Mouse (Mus musculus): ENCODE measurements around the gene Aph1a. TPM values are rescaled to one million over a fixed set of nuclear protein-coding genes. Genes with fewer than 3 reads are reported as not detected.

Gene Aph1a
- total RNA-seq, 1 experiment = 70.9 TPM

GRCm38 (mm10) chr3:95866071-95866470, 27.7 kb upstream of the Aph1a start:
- Histone ChIP-seq H3K9ac (ENCODE audit: insufficient read depth, low read depth, low read length, poor library complexity, severe bottlenecking) (no peak overlapping the region), H3K9me3 (ENCODE audit: control insufficient read depth, insufficient read depth, low read depth, low read length) (no peaks in the 10 kb centered on the region), H3K27ac (ENCODE audit: insufficient read depth, low read depth, low read length, poor library complexity, severe bottlenecking) (no peak overlapping the region), H3K36me3 (ENCODE audit: control insufficient read depth, insufficient read depth, low read length, poor library complexity, severe bottlenecking) (peaks cover 10% of the 10 kb centered on the region; the same call in 1 of the 2 replicates), H3K4me1 (ENCODE audit: control insufficient read depth in 2 of 2, insufficient read depth in 2 of 2, low read length in 2 of 2, poor library complexity in 1 of 2) (peaks cover 3 to 15% of the 10 kb centered on the region in 2 experiments; a peak in 2 of 4 replicates), H3K4me3 (ENCODE audit: insufficient read depth in 1 of 2, low read depth in 1 of 2, low read length in 2 of 2, poor library complexity in 1 of 2, severe bottlenecking in 1 of 2) (no peak overlapping the region)
- TF ChIP-seq HCFC1 (IDR thresholded peaks at IDR 0.05; ENCODE audit: borderline replicate concordance, insufficient read depth, low read length) = no peak
- no peak for TF ChIP-seq ZNF384 (IDR thresholded peaks at IDR 0.05; ENCODE audit: low read depth, low read length)
- no peak for TF ChIP-seq CHD2 (IDR thresholded peaks at IDR 0.05; ENCODE audit: low read depth, low read length)
- no peak for TF ChIP-seq MAFK (IDR thresholded peaks at IDR 0.05; ENCODE audit: insufficient read depth, low read depth, low read length)
- TF ChIP-seq ZC3H11A (IDR thresholded peaks at IDR 0.05; ENCODE audit: borderline replicate concordance, low read depth, low read length) = no peak
- DNase-seq (ENCODE audit: low read depth, low spot score) = no peak
- in situ Hi-C loops (cut with MboI; ENCODE audit: low sequenced_read_pairs in 2 of 2, unreplicated experiment in 2 of 2) = no loop called here

- peaks cover 10% of the 10 kb centered on the region; the same call in 1 of the 2 replicates for H3K36me3 ChIP-seq (ENCODE audit: control insufficient read depth, insufficient read depth, low read length, poor library complexity, severe bottlenecking)
These were observed 26.4 kb upstream of the Aph1a start for GRCm38 (mm10) chr3:95867408-95867807.

GRCm38 (mm10) chr3:95870976-95871375, 22.8 kb upstream of the Aph1a start:
- no peak for DNase-seq (ENCODE audit: low read depth, low spot score)
- no peaks in the 10 kb centered on the region for H3K9me3 ChIP-seq (ENCODE audit: control insufficient read depth, insufficient read depth, low read depth, low read length)
- H3K9ac ChIP-seq (ENCODE audit: insufficient read depth, low read depth, low read length, poor library complexity, severe bottlenecking) = peak overlapping the region; percentile 84
- peak overlapping the region; percentile 79 to 82 for H3K4me3 ChIP-seq (ENCODE audit: insufficient read depth in 1 of 2, low read depth in 1 of 2, low read length in 2 of 2, poor library complexity in 1 of 2, severe bottlenecking in 1 of 2)
- peaks cover 2% of the 10 kb centered on the region in 2 experiments; a peak in 1 of 4 replicates for H3K4me1 ChIP-seq (ENCODE audit: control insufficient read depth in 2 of 2, insufficient read depth in 2 of 2, low read length in 2 of 2, poor library complexity in 1 of 2)
- H3K36me3 ChIP-seq (ENCODE audit: control insufficient read depth, insufficient read depth, low read length, poor library complexity, severe bottlenecking) = peaks cover 10% of the 10 kb centered on the region; the same call in 1 of the 2 replicates
- in situ Hi-C loops (cut with MboI; ENCODE audit: low sequenced_read_pairs in 2 of 2, unreplicated experiment in 2 of 2) = loop anchor here in 1 of 2 experiments (10.0 kb wide), 1 partner anchor 184 kb away; the partner anchor contains the start of gene Vps45
- TF ChIP-seq ZC3H11A (IDR thresholded peaks at IDR 0.05; ENCODE audit: borderline replicate concordance, low read depth, low read length) (no peak), ZNF384 (IDR thresholded peaks at IDR 0.05; ENCODE audit: low read depth, low read length) (no peak), HCFC1 (IDR thresholded peaks at IDR 0.05; ENCODE audit: borderline replicate concordance, insufficient read depth, low read length) (no peak), CHD2 (IDR thresholded peaks at IDR 0.05; ENCODE audit: low read depth, low read length) (no peak)
- peak overlapping the region; percentile 29; the same call in 1 of the 2 replicates for H3K27ac ChIP-seq (ENCODE audit: insufficient read depth, low read depth, low read length, poor library complexity, severe bottlenecking)

More at GRCm38 (mm10) chr3:95867408-95867807, 26.4 kb upstream of the Aph1a start:
- in situ Hi-C loops (cut with MboI; ENCODE audit: low sequenced_read_pairs in 2 of 2, unreplicated experiment in 2 of 2) = no loop called here
- no peak overlapping the region for H3K9ac ChIP-seq (ENCODE audit: insufficient read depth, low read depth, low read length, poor library complexity, severe bottlenecking)
- no peaks in the 10 kb centered on the region for H3K9me3 ChIP-seq (ENCODE audit: control insufficient read depth, insufficient read depth, low read depth, low read length)
- DNase-seq (ENCODE audit: low read depth, low spot score) = no peak
- TF ChIP-seq ZNF384 (IDR thresholded peaks at IDR 0.05; ENCODE audit: low read depth, low read length) (no peak), HCFC1 (IDR thresholded peaks at IDR 0.05; ENCODE audit: borderline replicate concordance, insufficient read depth, low read length) (no peak), ZC3H11A (IDR thresholded peaks at IDR 0.05; ENCODE audit: borderline replicate concordance, low read depth, low read length) (no peak), MAFK (IDR thresholded peaks at IDR 0.05; ENCODE audit: insufficient read depth, low read depth, low read length) (no peak), CHD2 (IDR thresholded peaks at IDR 0.05; ENCODE audit: low read depth, low read length) (no peak)
- no peak overlapping the region for H3K4me3 ChIP-seq (ENCODE audit: insufficient read depth in 1 of 2, low read depth in 1 of 2, low read length in 2 of 2, poor library complexity in 1 of 2, severe bottlenecking in 1 of 2)
- peaks cover 3 to 15% of the 10 kb centered on the region in 2 experiments; a peak in 2 of 4 replicates for H3K4me1 ChIP-seq (ENCODE audit: control insufficient read depth in 2 of 2, insufficient read depth in 2 of 2, low read length in 2 of 2, poor library complexity in 1 of 2)
- H3K27ac ChIP-seq (ENCODE audit: insufficient read depth, low read depth, low read length, poor library complexity, severe bottlenecking) = no peak overlapping the region

GRCm38 (mm10) chr3:95871392-95871867, 22.3 kb upstream of the Aph1a start, which contains the start of gene Mrps21:
Gene Mrps21 (minus strand): TSS chr3:95871519.
- TF ChIP-seq HCFC1 (IDR thresholded peaks at IDR 0.05; ENCODE audit: borderline replicate concordance, insufficient read depth, low read length) (peak; percentile 59; the same call in 1 of the 2 replicates), MAFK (IDR thresholded peaks at IDR 0.05; ENCODE audit: insufficient read depth, low read depth, low read length) (no peak), ZNF384 (IDR thresholded peaks at IDR 0.05; ENCODE audit: low read depth, low read length) (no peak), CHD2 (IDR thresholded peaks at IDR 0.05; ENCODE audit: low read depth, low read length) (0 out of 2 replicates have a peak, but pooled peaks have one; percentile 40), ZC3H11A (IDR thresholded peaks at IDR 0.05; ENCODE audit: borderline replicate concordance, low read depth, low read length) (no peak)

More at GRCm38 (mm10) chr3:95871392-95871867, 22.3 kb upstream of the Aph1a start, which contains the start of gene Mrps21:
- H3K36me3 ChIP-seq (ENCODE audit: control insufficient read depth, insufficient read depth, low read length, poor library complexity, severe bottlenecking) = peaks cover 10% of the 10 kb centered on the region; the same call in 1 of the 2 replicates
- peaks cover 2% of the 10 kb centered on the region in 2 experiments; a peak in 1 of 4 replicates for H3K4me1 ChIP-seq (ENCODE audit: control insufficient read depth in 2 of 2, insufficient read depth in 2 of 2, low read length in 2 of 2, poor library complexity in 1 of 2)
- peak within 1 kb of the TSS; percentile 84 for H3K9ac ChIP-seq (ENCODE audit: insufficient read depth, low read depth, low read length, poor library complexity, severe bottlenecking)
- no peaks in the 10 kb centered on the region for H3K9me3 ChIP-seq (ENCODE audit: control insufficient read depth, insufficient read depth, low read depth, low read length)
- in situ Hi-C loops (cut with MboI; ENCODE audit: low sequenced_read_pairs in 2 of 2, unreplicated experiment in 2 of 2) = loop anchor here in 1 of 2 experiments (10.0 kb wide), 1 partner anchor 183 kb away; the partner anchor contains the start of gene Vps45
- no peak for DNase-seq (ENCODE audit: low read depth, low spot score)
- H3K4me3 ChIP-seq (ENCODE audit: insufficient read depth in 1 of 2, low read depth in 1 of 2, low read length in 2 of 2, poor library complexity in 1 of 2, severe bottlenecking in 1 of 2) = peak within 1 kb of the TSS; percentile 79 to 82
- H3K27ac ChIP-seq (ENCODE audit: insufficient read depth, low read depth, low read length, poor library complexity, severe bottlenecking) = peak within 1 kb of the TSS; percentile 29; the same call in 1 of the 2 replicates

Data from ES-E14 (cell line).